Mouse (Mus musculus) heart, adult 2 months (tissue): ENCODE results near the gene Vps45. TPM values are rescaled to one million over a fixed set of nuclear protein-coding genes. Genes with fewer than 3 reads are reported as not detected.

Source experiments
- DNase-seq, 2 experiments: peaks; one replicate each; pipeline ENCODE4 v3.0.0; 2021
- H3K27ac ChIP-seq: fragments of 200-600 bp; 2 replicates; pipeline ENCODE4 v1.8.1; 2022
- H3K27me3 ChIP-seq: fragments of 200-500 bp; 2 replicates; pipeline ENCODE4 v1.6.1; 2012; ENCODE audit warnings: mild to moderate bottlenecking, low read length, inconsistent platforms, mixed read lengths; ENCODE audit not compliant: control insufficient read depth, insufficient read depth
- H3K36me3 ChIP-seq: fragments of 200-500 bp; 2 replicates; pipeline ENCODE4 v1.6.1; 2012; ENCODE audit warnings: low read length, inconsistent platforms; ENCODE audit not compliant: control insufficient read depth, insufficient read depth
- H3K4me1 ChIP-seq: fragments of 200-500 bp; 2 replicates; pipeline ENCODE4 v1.6.1; 2011; ENCODE audit warnings: low read length; ENCODE audit not compliant: control insufficient read depth, insufficient read depth
- H3K4me3 ChIP-seq: fragments of 200-600 bp; 2 replicates; pipeline ENCODE4 v1.8.1; 2022
- H3K79me2 ChIP-seq: fragments of 200-500 bp; replicated peaks from 2 replicates; pipeline ENCODE4 v1.6.1; 2012; ENCODE audit warnings: mild to moderate bottlenecking, inconsistent platforms, low read length, moderate library complexity, mixed read lengths; ENCODE audit not compliant: control insufficient read depth, insufficient read depth
- H3K9ac ChIP-seq: fragments of 200-500 bp; 2 replicates; pipeline ENCODE4 v1.6.1; 2012; ENCODE audit warnings: low read depth, mild to moderate bottlenecking, control low read depth, inconsistent platforms, low read length, mixed read lengths
- CTCF ChIP-seq: fragments of 200-600 bp; IDR thresholded peaks from 2 replicates; pipeline ENCODE4 v1.8.1; 2022; ENCODE audit warnings: antibody characterized with exemption, mild to moderate bottlenecking, moderate library complexity
- EP300 ChIP-seq: fragments of 200-500 bp; IDR thresholded peaks from 2 replicates; pipeline ENCODE4 v1.6.1; 2011; ENCODE audit warnings: low read depth, low read length, control low read depth; ENCODE audit not compliant: insufficient read depth
- POLR2A ChIP-seq: fragments of 200-500 bp; IDR thresholded peaks from 2 replicates; pipeline ENCODE4 v1.6.1; 2011; ENCODE audit warnings: mild to moderate bottlenecking, low read depth, low read length, control low read depth; ENCODE audit not compliant: insufficient read depth
- WGBS: fragments of 180-500 bp; shearing (Covaris S2); methylation state at CpG from one replicate; pipeline ENCODE4 v1.1.7; 2018; 5-methylcytosine and 5-hydroxymethylcytosine counted together
- intact Hi-C: fragments of 180-260 bp; cut with DNase I; formaldehyde crosslinking; loops from one replicate; pipeline ENCODE4 v1.15.1; 2025
- polyA plus RNA-seq: library from polyadenylated mRNA; depleted of rRNA; stranded (reverse); fragments of >200 nt; gene quantifications from 2 replicates; pipeline ENCODE4 v1.2.3, GENCODE M21; 2012
- total RNA-seq, 2 experiments: library from RNA; stranded (reverse); gene quantifications; 2 replicates each; pipeline ENCODE4 v1.2.3; 2021

The Vps45 gene
- total and polyA plus RNA-seq, 3 experiments: 4.3 to 24.5 (median 23.0) TPM

GRCm38 (mm10) chr3:96041079-96041478 lies 17.2 kb downstream of the Vps45 start:
- no peaks in the 10 kb centered on the region; the same call in 1 of the 2 replicates for H3K4me1 ChIP-seq
- H3K36me3 ChIP-seq: peaks cover 2% of the 10 kb centered on the region
- no peak for TF ChIP-seq POLR2A
- no peak for TF ChIP-seq EP300
- no peak for TF ChIP-seq CTCF
- intact Hi-C loops: no loop called here
- H3K4me3 ChIP-seq: no peak overlapping the region
- H3K27ac ChIP-seq: no peak overlapping the region
- H3K27me3 ChIP-seq: no peaks in the 10 kb centered on the region
- WGBS: 98% methylated on average over 6 of the region's 6 CpGs
- no peak for DNase-seq
- H3K9ac ChIP-seq: no peak overlapping the region
- no peaks in the 10 kb centered on the region for H3K79me2 ChIP-seq

- H3K4me1 ChIP-seq: no peaks in the 10 kb centered on the region; the same call in 1 of the 2 replicates
- no peaks in the 10 kb centered on the region for H3K27me3 ChIP-seq
- DNase-seq: no peak
- TF ChIP-seq CTCF (no peak), EP300 (no peak), POLR2A (no peak)
- H3K4me3 ChIP-seq: no peak overlapping the region
- WGBS: 92% methylated on average over 2 of the region's 2 CpGs
- no peak overlapping the region for H3K9ac ChIP-seq
- H3K27ac ChIP-seq: no peak overlapping the region
- no peaks in the 10 kb centered on the region for H3K79me2 ChIP-seq
- intact Hi-C loops: no loop called here
- H3K36me3 ChIP-seq: peaks cover 2% of the 10 kb centered on the region
These were observed 17.6 kb downstream of the Vps45 start for GRCm38 (mm10) chr3:96040663-96041006.

GRCm38 (mm10) chr3:96039857-96040662 lies 18.2 kb downstream of the Vps45 start:
- intact Hi-C loops: no loop called here
- H3K36me3 ChIP-seq: peaks cover 2% of the 10 kb centered on the region
- H3K79me2 ChIP-seq: no peaks in the 10 kb centered on the region
- H3K27ac ChIP-seq: no peak overlapping the region
- DNase-seq: no peak
- no peak overlapping the region for H3K9ac ChIP-seq
- H3K4me1 ChIP-seq: no peaks in the 10 kb centered on the region; the same call in 1 of the 2 replicates
- H3K27me3 ChIP-seq: no peaks in the 10 kb centered on the region
- no peak overlapping the region for H3K4me3 ChIP-seq
- 63% methylated on average over 9 of the region's 9 CpGs for WGBS
- TF ChIP-seq CTCF (no peak), POLR2A (no peak), EP300 (no peak)

GRCm38 (mm10) chr3:96038851-96039250 lies 19.4 kb downstream of the Vps45 start:
- intact Hi-C loops: no loop called here
- no peak for TF ChIP-seq CTCF
- no peak for TF ChIP-seq EP300
- no peak for TF ChIP-seq POLR2A
- 96% methylated on average over 4 of the region's 4 CpGs for WGBS
- no peaks in the 10 kb centered on the region for H3K79me2 ChIP-seq
- no peak for DNase-seq
- H3K9ac ChIP-seq: no peak overlapping the region
- peaks cover 2% of the 10 kb centered on the region for H3K36me3 ChIP-seq
- no peak overlapping the region for H3K27ac ChIP-seq
- no peak overlapping the region for H3K4me3 ChIP-seq
- no peaks in the 10 kb centered on the region for H3K27me3 ChIP-seq
- no peaks in the 10 kb centered on the region; the same call in 1 of the 2 replicates for H3K4me1 ChIP-seq

- no peaks in the 10 kb centered on the region for H3K79me2 ChIP-seq
- H3K9ac ChIP-seq: no peak overlapping the region
- no peak overlapping the region for H3K27ac ChIP-seq
- 84% methylated on average over 5 of the region's 5 CpGs for WGBS
- TF ChIP-seq EP300: no peak
- TF ChIP-seq CTCF: no peak
- no peak for TF ChIP-seq POLR2A
- peaks cover 2% of the 10 kb centered on the region for H3K36me3 ChIP-seq
- no peak overlapping the region for H3K4me3 ChIP-seq
- no peaks in the 10 kb centered on the region for H3K27me3 ChIP-seq
- no peaks in the 10 kb centered on the region; the same call in 1 of the 2 replicates for H3K4me1 ChIP-seq
- DNase-seq: no peak
- intact Hi-C loops: no loop called here
These were observed 20.1 kb downstream of the Vps45 start for GRCm38 (mm10) chr3:96038156-96038555.

GRCm38 (mm10) chr3:96036796-96037195 lies 21.5 kb downstream of the Vps45 start:
- no peak overlapping the region for H3K4me3 ChIP-seq

More at GRCm38 (mm10) chr3:96036796-96037195, 21.5 kb downstream of the Vps45 start:
- WGBS: 90% methylated on average over 6 of the region's 6 CpGs
- intact Hi-C loops: no loop called here
- no peaks in the 10 kb centered on the region for H3K79me2 ChIP-seq
- no peak for DNase-seq
- no peak overlapping the region for H3K9ac ChIP-seq
- no peaks in the 10 kb centered on the region for H3K27me3 ChIP-seq
- H3K27ac ChIP-seq: no peak overlapping the region
- no peaks in the 10 kb centered on the region for H3K4me1 ChIP-seq
- H3K36me3 ChIP-seq: no peaks in the 10 kb centered on the region
- TF ChIP-seq EP300: no peak
- no peak for TF ChIP-seq POLR2A
- no peak for TF ChIP-seq CTCF
